Mouse (Mus musculus) liver, adult 2 months (tissue): Measurements from ENCODE around the gene Ormdl1.

Experiments used
- CTCF ChIP-seq: fragments of 200-500 bp; IDR thresholded peaks from 2 replicates; pipeline ENCODE4 v1.5.1; 2011; ENCODE audit warnings: low read depth, low read length, control low read depth
- POLR2A ChIP-seq: fragments of 200-500 bp; IDR thresholded peaks from 2 replicates; pipeline ENCODE4 v1.6.1; 2011; ENCODE audit warnings: low read length, control low read depth; ENCODE audit not compliant: insufficient read depth; ENCODE audit errors: extremely low read depth

DNA sequence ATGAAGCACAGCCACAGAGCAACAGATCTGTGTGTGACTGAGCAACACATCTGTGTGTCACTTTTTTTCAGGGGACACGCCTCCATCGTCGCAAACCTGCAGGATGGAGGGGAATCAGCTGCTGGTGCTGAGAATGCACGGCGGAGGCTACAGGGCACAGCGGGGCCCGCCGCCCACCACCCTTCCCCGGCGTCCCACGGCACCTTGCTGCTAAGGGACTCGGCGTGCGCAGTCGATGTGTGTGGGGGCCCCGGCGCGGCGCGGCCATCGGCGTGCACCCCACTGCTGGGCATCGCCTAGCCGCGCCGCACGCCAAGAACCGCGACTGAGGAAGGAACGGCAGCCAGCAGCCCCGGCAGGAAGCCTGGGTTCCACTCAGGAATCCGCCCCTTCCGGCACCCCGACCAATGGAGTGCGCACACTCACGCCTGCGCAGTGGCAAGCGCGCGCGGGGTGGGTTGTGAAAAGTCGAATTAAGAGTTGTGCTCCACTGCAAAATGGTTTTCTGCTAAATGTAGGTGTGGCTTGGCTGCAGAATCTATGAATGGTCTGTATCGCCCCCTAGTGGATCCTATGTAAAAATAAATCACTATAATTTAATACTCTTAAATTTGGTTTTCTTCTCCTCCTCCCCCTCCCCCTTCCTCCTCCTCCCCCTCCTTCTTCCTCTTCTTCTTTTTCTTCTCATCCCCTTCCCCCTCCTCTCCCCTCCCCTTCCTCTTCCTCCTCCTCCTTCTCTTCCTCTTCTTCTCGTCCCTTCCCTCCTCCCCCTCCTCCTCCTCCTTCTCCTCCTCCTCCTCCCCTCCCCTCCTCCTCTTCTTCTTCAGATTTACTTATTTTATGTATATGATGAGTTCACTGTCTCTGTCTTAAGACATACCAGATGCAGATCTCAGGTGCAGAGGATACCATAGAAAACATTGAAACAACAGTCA, 55.7 kb downstream of the Ormdl1 start, which contains the start of the genes Asdurf, Gm28551 and Asnsd1:
- TF ChIP-seq POLR2A (peak; percentile 51; the same call in 1 of the 2 replicates), CTCF (no peak)
